ENCODE assay signal across 8 mouse cellular contexts in genomic region chr19:42429410-42429809, GRCm38 (mm10). TPM values are rescaled to one million over a fixed set of nuclear protein-coding genes. Genes with fewer than 3 reads are reported as not detected.
DNase-seq lines count a peak whose midpoint lies in the region; ATAC-seq and TF ChIP-seq lines count a peak whose summit lies in the region.

No protein-coding gene starts in this region.

- no peak overlapping the region for H3K27ac ChIP-seq in forebrain, embryonic 14.5 days (ENCODE audit: low read depth, low read length)
- no peak overlapping the region for H3K27ac ChIP-seq in forebrain, embryonic 15.5 days (replicated peaks)
- H3K27ac ChIP-seq in midbrain, postnatal 0 days (ENCODE audit: low read depth, low read length): no peak overlapping the region

- ATAC-seq in forebrain, embryonic 14.5 days: no peak
- ATAC-seq in forebrain, embryonic 15.5 days (replicated peaks): no peak
- no peak for ATAC-seq in midbrain, postnatal 0 days (ENCODE audit: low FRiP score)

- H3K4me2 ChIP-seq in forebrain, embryonic 14.5 days (ENCODE audit: low read length): no peak overlapping the region
- H3K4me2 ChIP-seq in forebrain, embryonic 15.5 days (replicated peaks): no peak overlapping the region
- H3K4me2 ChIP-seq in midbrain, postnatal 0 days (ENCODE audit: low read depth, low read length, poor library complexity, severe bottlenecking): no peak overlapping the region

- H3K9ac ChIP-seq in forebrain, embryonic 14.5 days (ENCODE audit: low read length): no peak overlapping the region
- no peak overlapping the region for H3K9ac ChIP-seq in forebrain, embryonic 15.5 days (replicated peaks)
- H3K9ac ChIP-seq in midbrain, postnatal 0 days (replicated peaks; ENCODE audit: low read length, poor library complexity, severe bottlenecking): no peak overlapping the region

- H3K9me3 ChIP-seq in forebrain, embryonic 14.5 days (replicated peaks; ENCODE audit: control insufficient read depth, low read length): no peaks in the 10 kb centered on the region
- H3K9me3 ChIP-seq in forebrain, embryonic 15.5 days: no peaks in the 10 kb centered on the region
- H3K9me3 ChIP-seq in midbrain, postnatal 0 days (ENCODE audit: low read length): no peaks in the 10 kb centered on the region

- no peak overlapping the region for H3K4me3 ChIP-seq in forebrain, embryonic 14.5 days (ENCODE audit: low read depth, low read length)
- no peak overlapping the region for H3K4me3 ChIP-seq in forebrain, embryonic 15.5 days
- H3K4me3 ChIP-seq in midbrain, postnatal 0 days (ENCODE audit: low read depth, low read length): no peak overlapping the region

- peaks cover 13% of the 10 kb centered on the region for H3K4me1 ChIP-seq in forebrain, embryonic 14.5 days (ENCODE audit: control insufficient read depth, insufficient read depth, low read length)
- H3K4me1 ChIP-seq in forebrain, embryonic 15.5 days: peaks cover 21% of the 10 kb centered on the region
- no peaks in the 10 kb centered on the region for H3K4me1 ChIP-seq in midbrain, postnatal 0 days (ENCODE audit: insufficient read depth, low read length)

- TF ChIP-seq CTCF in midbrain, postnatal 0 days (IDR thresholded peaks at IDR 0.05): peak; percentile 80

- peak; percentile 74 for DNase-seq in forebrain, embryonic 14.5 days (ENCODE audit: low spot score)
- peak; percentile 41 for DNase-seq in ovary, postnatal 36 days (ENCODE audit: low spot score)
- DNase-seq in ovary, postnatal 10 days (ENCODE audit: low spot score): no peak
- peak; percentile 83 to 85 for DNase-seq in cerebellum, postnatal 14 days
- DNase-seq in kidney, postnatal 10 days: peak; percentile 52
- DNase-seq in midbrain, postnatal 0 days (ENCODE audit: low spot score): peak; percentile 84
- DNase-seq in thymus, postnatal 4 days: peak; percentile 48

- 14% methylated on average over 3 of the region's 3 CpGs for WGBS in forebrain, embryonic 14.5 days
- 13% methylated on average over 3 of the region's 3 CpGs for WGBS in forebrain, embryonic 15.5 days
- 21% methylated on average over 3 of the region's 3 CpGs for WGBS in midbrain, postnatal 0 days

- no peaks in the 10 kb centered on the region for H3K36me3 ChIP-seq in forebrain, embryonic 14.5 days (ENCODE audit: control insufficient read depth, insufficient read depth, low read length)
- H3K36me3 ChIP-seq in forebrain, embryonic 15.5 days: no peaks in the 10 kb centered on the region
- no peaks in the 10 kb centered on the region for H3K36me3 ChIP-seq in midbrain, postnatal 0 days (ENCODE audit: insufficient read depth, low read length)

- peaks cover 32% of the 10 kb centered on the region for H3K27me3 ChIP-seq in forebrain, embryonic 14.5 days (replicated peaks; ENCODE audit: control insufficient read depth, insufficient read depth, low read length)
- H3K27me3 ChIP-seq in forebrain, embryonic 15.5 days: peaks cover 6% of the 10 kb centered on the region
- H3K27me3 ChIP-seq in midbrain, postnatal 0 days (ENCODE audit: insufficient read depth, low read length): no peaks in the 10 kb centered on the region

RNA-seq across cellular contexts. Expression of gene Crtac1, which starts 2.2 kb away (rescaled TPM):
- polyA plus RNA-seq in forebrain, embryonic 14.5 days (2014; fragmentation: Nextera tagmentation; extraction: Ambion mirVana): 17.3 and 17.6 TPM in 2 replicates
- 20.4 TPM in 2 replicates for polyA plus RNA-seq in forebrain, embryonic 15.5 days (2015; fragmentation: Nextera tagmentation; extraction: Ambion mirVana)
- 21.1 and 22.0 TPM in 2 replicates for total RNA-seq in midbrain, postnatal 0 days (2014; rRNA removed)
- 40.7 and 41.6 TPM in 2 replicates for polyA plus RNA-seq in midbrain, postnatal 0 days (2015; fragmentation: Nextera tagmentation; extraction: Ambion mirVana)
